Mouse (Mus musculus) thymus, postnatal 10 days (tissue): ENCODE data around the gene Iah1.
A peak's percentile ranks its signal among the peaks of the same experiment; 100 is the strongest.

Experiments
- DNase-seq, 2 experiments: peaks; one replicate each; pipeline ENCODE4 v3.0.0; 2021; ENCODE audit warnings: low spot score in 2 of 2

The Iah1 gene

DNA sequence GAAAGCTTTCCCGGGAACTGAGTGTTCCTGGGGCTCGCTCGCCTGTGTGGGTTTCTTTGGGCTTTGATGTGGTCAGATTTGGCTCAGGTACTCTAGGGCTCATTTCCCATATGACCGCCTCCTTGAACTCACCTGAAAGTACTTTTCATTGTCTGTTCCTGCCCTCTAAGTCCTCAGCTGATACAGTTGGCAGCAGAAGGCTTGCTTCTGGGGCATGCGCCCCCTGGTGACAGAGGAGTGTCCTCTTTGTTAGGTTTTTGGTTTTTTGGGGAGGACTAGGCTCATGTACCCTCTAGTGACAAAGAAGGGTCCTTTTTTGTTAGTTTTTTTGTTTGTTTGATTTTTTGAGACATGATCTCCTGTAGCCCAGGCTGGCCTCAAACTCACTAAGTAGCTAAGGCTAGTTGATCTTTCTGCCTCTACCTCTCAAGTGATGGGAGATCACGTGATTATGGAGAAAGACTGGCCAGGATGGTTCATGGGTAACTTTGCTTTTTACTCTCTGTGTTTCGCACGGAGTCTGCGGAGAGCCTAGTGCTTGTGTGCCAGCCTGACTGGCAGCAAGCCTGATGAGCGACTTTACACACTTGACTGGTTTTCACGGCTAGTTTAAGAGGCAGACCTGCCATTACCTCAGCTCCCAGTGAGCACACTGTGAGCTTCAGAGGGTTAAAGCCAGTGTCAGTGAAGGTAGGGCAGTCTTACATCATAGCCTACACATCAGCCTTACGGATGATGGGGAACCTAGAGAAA lies 2.1 kb downstream of the Iah1 start:
- DNase-seq = peak; percentile 72 to 87

GRCm38 (mm10) chr12:21320317-21320716 lies 4.1 kb downstream of the Iah1 start:
- no peak for DNase-seq

GRCm38 (mm10) chr12:21321170-21321569 lies 5.0 kb downstream of the Iah1 start:
- DNase-seq = no peak

DNA sequence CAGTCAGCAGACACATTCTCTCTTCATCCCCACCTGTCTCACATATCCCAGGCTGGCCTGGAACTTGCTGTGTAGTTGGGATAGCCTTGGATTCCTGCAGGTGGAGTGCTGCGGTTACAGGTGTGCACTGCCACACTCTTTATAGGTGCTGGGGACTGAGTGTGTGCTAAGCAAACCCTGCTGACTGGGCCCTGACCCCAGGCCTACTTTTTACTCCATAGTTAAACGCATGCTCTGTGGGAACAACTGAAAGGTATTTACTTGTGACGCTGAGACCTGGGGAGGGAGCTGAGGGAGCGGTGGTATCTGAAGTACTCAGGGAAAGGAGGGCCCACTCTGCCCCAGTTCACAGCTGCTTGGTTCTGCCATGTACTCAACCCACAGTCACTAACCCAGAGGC lies 6.1 kb downstream of the Iah1 start:
- no peak for DNase-seq

GRCm38 (mm10) chr12:21322856-21323255 lies 6.7 kb downstream of the Iah1 start:
- no peak for DNase-seq

DNA sequence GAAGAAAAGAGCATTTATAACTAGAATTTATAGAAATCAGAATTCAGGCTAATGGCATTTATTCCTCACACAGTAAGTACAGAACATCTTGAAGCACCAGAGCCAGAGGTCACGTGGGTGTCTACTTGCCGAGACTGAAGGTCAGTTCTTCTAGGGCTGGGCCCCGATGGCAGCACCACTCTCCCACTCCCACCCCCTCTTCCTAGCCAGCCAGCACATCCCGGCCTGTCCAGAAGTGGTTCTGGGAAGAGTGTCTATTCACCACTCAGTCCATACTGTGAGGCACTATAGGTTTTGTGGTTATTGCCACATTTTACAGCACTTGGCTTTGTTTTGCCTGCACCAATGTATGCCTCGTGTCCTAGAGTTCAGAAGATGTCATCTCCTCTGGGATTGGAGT lies 7.9 kb downstream of the Iah1 start:
- no peak for DNase-seq

GRCm38 (mm10) chr12:21325266-21325665 lies 9.1 kb downstream of the Iah1 start:
- no peak for DNase-seq

- DNase-seq = no peak
Observed at GRCm38 (mm10) chr12:21326325-21326724, 10.1 kb downstream of the Iah1 start.

- DNase-seq = no peak
Observed at GRCm38 (mm10) chr12:21329661-21330400, 13.6 kb downstream of the Iah1 start.

DNA sequence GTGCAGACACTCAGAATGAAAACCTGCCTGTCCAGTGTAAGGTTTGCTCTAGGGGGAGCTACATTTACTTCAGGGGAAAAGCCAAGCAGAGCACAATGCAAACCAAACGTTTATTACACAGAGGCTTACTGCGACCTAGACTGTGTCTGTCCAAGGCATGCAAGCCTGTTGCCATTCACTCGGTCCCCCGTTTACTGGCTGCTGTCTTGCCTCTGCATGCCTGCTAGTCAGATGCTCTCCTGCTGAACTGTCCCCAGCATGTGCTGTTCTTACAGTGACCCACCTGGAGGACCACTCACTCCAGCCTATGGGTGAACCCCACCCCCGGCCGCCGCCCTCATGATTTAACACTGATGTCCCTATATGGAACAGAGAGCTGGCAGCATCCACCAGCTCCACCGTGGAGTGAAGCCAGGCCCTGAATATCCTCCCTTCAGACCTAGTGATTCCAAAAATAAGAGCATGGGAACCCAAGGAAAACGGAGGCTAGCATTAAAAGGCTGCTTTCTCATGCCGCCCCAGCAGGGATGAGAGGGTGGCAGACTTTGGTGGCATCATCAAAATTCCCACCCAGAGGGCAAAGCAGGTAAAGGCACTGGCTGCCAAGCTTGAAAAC lies 14.9 kb downstream of the Iah1 start:
- DNase-seq = no peak

DNA sequence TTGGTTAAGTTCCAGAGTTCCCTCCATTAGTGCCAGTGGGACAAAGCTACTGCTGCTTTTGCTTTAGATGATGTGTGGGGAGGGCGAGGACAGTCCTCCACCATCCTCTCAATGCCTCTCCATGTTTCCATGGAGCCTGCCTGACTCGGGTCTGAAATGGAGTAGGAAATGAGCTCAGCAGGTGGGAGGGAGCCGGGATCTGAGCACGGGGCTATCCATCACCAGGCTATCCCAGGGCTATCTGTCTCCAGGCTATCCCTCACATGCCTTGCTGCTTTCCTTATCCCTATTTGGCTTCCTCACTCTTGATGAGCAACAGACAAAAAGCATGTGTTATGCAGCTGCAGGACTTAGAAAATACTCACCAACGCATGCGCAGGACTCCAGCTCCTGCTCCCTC lies 15.5 kb downstream of the Iah1 start:
- no peak for DNase-seq

GRCm38 (mm10) chr12:21333021-21333420 lies 16.8 kb downstream of the Iah1 start:
- DNase-seq = no peak

DNA sequence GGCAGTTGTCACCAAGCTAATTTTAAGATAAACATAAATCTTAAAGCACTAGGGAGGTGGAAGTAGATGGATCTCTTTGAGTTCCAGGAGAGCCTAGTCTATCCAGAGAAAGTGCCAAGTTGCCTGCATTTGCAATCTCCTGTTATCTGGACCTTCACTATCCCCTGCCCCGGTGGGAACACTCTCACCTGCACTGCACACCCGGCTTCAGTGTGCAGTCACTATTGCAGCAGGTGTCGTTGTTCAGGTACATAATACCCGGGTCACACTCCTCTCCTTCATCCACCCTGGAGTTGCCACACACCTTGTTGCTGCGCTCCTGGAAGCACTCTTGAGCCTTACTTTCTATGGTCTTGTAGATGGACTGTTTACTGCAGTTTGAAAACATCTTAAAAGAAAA lies 17.6 kb downstream of the Iah1 start:
- DNase-seq = no peak

DNA sequence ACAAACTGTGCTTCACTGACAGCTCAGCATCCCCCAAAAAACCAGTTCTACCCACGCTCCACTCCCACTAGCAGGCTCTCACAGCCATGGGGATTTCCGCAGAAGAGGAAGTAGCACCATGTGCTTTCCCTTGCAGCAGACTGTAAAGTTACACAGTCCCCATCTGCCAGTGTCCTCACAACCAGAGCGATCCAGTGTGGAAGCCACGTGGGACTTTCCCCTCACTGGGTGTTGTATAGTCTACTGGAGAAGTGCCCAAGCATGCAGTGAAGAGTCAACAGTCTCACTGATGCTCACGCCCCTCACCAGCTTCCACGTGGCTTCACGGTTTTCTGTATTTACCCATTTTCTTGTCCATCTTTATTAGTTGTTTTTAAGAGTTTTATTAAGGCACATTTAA lies 19.7 kb downstream of the Iah1 start:
- DNase-seq = no peak

GRCm38 (mm10) chr12:21337171-21337570 lies 21.0 kb downstream of the Iah1 start:
- DNase-seq = no peak

DNA sequence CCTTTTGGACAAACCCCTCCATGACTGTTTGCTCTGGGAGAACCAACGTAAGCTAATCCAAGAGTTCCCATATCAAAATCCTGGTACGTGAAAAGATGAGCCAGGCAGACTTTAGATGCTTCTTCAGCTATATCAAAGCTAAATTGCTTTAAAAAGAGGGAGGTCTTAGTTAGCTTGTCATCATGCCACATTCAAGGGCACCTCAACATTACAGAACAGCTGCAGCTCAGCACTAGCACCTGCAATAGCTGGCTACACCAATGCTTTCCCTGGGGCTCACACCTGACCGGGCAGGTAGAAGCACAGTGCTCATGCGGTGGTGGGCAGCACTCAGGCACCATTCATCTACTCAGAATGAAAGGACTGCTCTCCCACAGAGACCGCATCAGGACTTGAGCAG lies 24.5 kb downstream of the Iah1 start:
- DNase-seq = no peak

DNA sequence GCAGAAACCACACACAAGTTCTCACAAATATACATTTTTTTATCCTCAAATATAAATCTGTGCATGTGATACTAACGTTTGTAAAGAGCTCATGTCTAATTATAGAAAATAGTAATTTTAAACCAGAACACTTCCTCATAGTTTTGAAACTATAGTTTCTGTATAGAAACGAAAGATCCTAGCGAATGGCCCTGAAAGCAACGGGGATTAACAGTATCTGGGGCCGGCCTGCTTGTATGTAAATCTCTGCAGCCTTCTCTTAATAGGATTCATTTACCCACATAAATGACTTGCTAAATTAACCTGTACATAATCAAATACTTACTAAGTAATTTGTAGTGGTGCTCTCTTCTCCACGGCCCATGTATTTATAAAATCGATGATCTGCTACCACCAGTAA lies 30.8 kb downstream of the Iah1 start:
- no peak for DNase-seq

DNA sequence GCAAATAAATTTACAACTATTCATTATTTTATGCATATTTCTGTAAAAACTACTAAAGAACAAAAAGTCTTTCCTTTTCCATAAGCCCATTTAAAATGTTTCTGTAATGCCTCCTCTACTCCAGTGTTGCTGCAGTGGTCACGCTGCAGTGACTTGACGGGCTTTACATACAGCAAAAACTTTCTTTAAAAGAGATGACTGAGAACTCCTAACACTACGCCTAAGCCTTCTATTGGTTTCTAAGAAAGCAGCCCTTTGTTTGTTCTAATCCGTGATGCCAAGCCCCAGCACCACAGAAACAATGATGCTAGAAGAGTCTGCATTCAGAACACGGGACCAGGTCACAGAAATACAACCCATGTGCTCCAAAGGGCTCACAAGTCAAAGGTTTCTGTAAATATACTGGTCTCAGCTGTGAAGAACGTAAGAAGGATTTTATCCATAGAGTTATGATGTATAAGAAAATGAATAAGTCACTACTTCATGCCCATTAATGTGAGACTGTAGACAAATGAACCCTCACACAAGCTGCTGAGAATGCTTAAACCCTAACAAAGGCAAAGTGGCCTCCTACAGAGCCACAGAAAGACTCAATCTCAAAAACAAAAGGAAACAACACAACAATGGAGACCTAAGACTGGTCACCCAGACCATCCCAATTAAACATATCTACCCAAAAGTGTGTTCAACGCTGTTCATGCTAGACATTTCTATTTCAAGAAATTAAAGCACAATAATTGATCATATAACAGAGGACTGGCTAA lies 34.1 kb downstream of the Iah1 start:
- no peak for DNase-seq

DNA sequence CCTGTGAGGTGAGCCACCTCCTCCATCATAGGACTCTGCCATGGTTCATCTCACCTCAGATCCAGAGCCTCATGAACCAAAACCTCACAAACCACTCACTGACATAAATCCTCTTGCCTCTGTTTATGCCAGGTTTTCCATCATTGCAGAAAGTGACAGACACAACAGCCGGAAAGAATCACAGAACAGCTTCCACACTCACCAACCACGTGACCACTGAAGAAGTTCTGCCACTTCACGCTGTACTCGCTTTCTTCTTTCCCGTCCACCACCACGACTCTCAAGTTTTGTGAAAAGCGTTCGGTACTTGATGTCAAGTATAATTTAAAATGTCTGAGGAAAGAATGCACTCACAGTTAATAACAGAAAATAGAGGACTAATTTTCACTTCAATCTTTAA lies 37.5 kb downstream of the Iah1 start:
- DNase-seq = no peak

DNA sequence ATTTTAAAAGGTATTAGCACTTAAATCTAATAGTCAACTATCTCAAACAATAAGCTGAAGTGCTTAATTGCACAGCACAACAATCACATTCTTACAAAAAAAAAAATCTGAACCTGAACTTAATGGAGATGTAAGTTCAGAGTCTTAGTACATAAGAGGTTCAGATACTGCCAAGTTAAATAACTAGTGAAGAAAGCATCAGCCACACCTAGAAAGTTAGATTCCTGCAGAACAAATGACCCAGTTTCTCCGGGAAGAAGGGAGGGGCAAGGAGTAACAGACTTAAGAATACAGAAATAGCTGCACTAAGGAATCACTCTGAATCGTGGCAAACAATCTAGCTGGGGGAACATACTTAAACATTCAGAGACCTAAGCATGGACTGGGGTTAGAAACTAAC lies 46.5 kb downstream of the Iah1 start:
- no peak for DNase-seq

GRCm38 (mm10) chr12:21363195-21363594 lies 47.0 kb downstream of the Iah1 start:
- no peak for DNase-seq
